Mouse (Mus musculus): Measurements from ENCODE around the gene Acot4. TPM values are rescaled to one million over a fixed set of nuclear protein-coding genes. Genes with fewer than 3 reads are reported as not detected.
"Not testable (repeated sequence)": the region's sequence is repeated elsewhere in the genome, so short reads cannot be mapped to it uniquely, and the experiment has no call there.

Gene Acot4
- total RNA-seq, 2 experiments from 2014 or later = 0.85 to 1.2 TPM

DNA sequence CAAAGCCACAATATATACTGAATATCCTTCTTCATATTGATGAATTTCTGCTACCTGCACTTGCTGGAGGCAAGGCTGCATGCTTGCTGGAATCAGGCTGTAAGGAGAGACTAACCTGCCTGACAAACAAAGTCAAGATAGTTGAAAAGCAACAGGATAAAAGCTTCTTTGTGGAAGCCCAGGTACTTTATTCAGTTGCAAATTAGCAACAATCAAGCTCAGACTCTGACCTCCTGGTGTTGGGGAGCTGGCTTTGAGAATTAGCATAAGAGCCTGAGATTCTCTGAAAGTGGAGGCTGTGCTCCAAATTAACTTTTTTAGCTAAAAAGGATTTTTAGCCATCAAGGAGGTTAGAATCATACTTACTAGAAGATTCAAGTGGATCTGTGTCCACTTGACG, 9.1 kb upstream of the Acot4 start:
- DNase-seq; intact Hi-C loops (cut with DNase I): not testable (repeated sequence)

DNA sequence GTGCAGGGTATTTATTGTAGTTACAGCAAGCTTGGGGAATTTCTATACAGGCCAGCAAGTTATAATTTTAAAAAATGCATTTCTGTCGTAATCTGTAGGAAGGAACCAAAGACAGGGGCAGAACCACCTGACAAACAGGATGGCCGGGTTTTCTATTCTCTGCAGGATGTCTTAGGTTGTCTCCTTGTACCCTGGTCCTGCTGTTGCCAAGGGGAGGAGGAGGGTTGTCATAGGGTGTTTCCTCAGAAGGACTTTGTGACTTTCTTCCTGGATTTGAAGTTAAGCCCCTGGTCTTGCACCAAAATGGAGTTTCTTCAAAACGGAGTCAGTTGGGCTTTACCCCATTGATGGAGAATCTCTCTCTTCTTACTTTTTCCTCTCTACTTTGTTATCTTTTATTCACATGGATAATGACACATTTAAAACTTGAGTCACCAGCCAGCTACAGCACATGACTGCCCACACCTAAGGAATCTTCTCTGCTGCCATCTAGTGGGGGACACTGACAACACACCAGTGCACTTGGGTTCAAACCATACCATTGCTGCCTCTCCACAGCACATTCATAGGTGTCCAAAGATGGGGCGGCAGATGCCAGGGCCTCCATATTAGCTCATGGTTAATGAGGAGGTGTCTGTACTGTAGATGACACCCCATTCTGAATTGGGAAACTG, 7.4 kb upstream of the Acot4 start:
- intact Hi-C loops (cut with DNase I) = loop anchor here (1.0 kb wide), 1 partner anchor 58 kb away; no protein-coding TSS in a partner anchor
- peak; percentile 78 to 87 for DNase-seq

DNA sequence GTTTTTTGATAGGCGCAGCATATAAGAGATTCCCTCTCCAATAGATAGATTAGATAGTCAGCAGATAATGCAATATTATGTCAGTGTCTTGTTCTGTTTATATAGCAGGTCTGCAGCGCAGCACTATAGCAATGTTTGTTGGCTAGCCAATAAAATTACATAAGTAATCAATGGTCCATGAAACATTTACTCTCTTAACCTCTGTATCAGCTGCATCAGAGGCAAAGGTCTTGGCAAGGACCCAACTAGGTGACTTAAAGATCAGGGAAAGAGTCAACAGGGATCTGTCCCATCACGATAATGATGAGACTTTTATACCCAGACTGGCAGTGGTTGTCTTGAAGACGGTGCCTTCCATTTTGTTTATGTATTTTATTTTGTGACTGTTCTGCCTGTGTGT, 5.3 kb upstream of the Acot4 start:
- intact Hi-C loops (cut with DNase I) = no loop called here
- DNase-seq = no peak

DNA sequence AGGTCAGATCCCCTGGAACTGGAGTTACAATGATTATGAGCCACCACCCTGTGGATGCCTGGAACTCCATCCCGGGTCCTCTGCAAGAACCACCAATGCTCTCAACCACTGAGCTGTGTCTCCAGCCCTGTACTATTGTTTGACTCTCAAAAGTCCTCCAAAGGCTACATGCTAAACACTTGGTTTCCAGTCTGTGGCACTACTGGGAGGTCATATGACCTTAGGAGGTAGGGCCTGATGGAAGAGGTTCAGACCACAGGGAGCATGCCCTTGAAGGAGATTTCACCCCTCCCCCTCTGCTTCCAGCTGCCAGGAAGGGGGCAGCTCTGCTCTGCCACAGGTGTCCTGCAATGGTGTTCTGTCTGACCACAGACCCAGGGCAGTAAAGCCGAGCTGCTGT, 4.9 kb upstream of the Acot4 start:
- intact Hi-C loops (cut with DNase I); DNase-seq: not testable (repeated sequence)

DNA sequence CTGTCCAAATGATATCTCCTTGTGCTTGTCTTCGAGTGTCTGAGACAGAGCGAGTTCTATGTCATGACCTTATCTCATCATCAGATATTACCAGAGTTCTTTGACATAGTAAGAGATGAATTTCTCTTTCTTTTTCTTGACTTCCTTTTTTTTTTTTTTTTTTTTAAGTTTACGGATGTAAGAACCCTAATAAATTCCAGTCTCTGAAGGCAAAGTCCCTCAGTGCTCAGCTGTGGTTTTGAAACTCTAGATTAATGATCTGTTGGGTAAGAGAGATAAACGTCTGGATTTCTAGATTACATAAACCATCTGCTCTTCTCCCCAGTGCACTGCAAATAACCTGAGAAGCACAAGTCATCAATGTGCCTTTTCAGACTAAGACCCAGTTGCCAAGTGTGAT, 4.1 kb upstream of the Acot4 start:
- intact Hi-C loops (cut with DNase I) = no loop called here
- no peak for DNase-seq

DNA sequence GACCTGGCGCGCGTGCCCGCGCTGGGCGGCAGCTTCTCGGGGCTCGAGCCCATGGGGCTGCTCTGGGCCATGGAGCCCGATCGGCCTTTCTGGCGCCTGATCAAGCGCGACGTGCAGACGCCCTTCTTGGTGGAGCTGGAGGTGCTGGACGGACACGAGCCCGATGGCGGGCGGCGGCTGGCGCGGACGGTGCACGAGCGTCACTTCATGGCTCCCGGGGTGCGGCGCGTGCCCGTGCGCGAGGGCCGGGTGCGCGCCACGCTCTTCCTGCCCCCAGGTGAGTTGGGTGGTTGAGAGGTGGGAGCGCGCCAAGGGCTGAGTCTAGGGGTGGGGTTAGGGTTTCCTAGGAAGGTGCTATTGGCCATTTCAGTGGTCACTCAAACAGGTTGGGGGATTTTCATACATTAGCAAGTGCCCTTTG, 522 bp downstream of the Acot4 start, which contains the start of gene Gm49366:
Gene Gm49366, plus strand, starts transcription at position 245 of the 421 bp plus-strand sequence.
- DNase-seq = peak; percentile 28 to 54
- intact Hi-C loops (cut with DNase I) = not testable (repeated sequence)

DNA sequence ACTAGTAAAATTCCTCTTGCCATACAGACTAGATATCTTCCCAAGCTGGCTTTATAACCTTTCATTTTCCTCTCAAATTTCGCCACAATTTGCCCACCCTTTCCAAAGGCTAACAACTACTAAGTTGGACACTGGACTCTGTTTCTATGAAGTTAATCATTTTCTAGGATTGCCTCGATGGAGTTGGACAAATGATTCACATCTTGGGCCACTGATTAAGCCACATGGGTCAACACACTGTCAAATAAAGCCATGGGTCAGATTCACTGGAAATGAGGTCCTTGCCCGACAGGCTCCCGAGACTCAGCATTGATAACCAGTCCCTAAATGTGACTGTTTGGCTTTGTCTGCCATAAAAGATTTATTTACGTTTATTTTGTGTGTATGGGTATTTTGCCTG, 4.1 kb downstream of the Acot4 start:
- intact Hi-C loops (cut with DNase I) = no loop called here
- no peak for DNase-seq

DNA sequence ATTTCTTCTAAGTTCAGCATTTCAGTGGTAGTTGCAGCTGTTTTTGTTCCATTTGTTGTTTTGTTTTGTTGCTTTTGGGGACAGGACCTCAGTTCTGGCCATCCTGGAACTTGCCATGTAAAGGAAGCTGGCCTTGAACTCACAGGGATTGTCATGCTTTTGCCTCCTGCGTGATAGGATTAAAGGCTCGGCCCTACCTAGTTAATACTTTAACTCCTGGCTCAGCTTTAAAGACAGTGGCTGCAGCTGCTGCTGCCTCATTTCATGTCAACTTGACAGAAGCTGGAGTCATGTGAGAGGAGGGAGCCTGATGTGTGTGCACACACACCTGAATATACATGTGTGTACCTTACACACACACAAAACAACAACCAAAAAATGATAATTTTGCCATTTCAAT, 5.9 kb downstream of the Acot4 start:
- no peak for DNase-seq
- intact Hi-C loops (cut with DNase I) = no loop called here

DNA sequence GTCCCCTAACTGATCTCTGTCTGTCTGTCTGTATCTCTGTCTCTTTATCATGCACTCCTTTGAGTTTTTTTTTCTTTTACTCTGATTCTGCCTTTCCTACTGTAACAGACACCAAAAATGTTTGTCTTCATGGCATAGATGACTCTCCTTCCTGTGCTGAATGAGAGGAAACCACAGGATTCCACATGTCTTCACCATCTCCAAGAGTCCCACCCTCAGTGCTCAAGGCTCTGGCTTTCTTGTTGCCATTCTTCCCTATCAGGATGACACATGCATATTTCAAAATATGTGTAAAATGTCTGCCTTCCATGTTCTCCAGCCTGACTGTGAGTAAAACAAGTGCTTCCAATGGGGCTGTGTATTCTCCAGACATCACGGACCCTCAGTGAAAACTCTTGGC, 8.7 kb downstream of the Acot4 start:
- no peak for DNase-seq
- intact Hi-C loops (cut with DNase I) = no loop called here

DNA sequence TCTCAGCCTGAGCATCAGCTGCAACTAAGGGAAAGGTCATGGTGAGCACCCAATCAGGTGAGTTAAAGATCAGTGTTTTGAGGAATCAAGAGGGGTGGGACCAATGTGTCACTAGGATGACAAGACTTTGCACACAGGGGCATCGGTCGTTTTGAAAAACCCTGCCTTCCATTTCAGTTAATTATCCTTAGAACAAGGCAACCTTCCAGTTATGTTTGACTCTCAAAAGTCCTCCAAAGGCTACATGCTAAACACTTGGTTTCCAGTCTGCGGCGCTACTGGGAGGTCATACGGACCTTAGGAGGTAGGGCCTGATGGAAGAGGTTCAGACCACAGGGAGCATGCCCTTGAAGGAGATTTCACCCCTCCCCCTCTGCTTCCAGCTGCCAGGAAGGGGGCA, 12.6 kb downstream of the Acot4 start:
- intact Hi-C loops (cut with DNase I) = loop anchor here (10.0 kb wide), 1 partner anchor 336 kb away; no protein-coding TSS in a partner anchor
- not testable (repeated sequence) for DNase-seq

DNA sequence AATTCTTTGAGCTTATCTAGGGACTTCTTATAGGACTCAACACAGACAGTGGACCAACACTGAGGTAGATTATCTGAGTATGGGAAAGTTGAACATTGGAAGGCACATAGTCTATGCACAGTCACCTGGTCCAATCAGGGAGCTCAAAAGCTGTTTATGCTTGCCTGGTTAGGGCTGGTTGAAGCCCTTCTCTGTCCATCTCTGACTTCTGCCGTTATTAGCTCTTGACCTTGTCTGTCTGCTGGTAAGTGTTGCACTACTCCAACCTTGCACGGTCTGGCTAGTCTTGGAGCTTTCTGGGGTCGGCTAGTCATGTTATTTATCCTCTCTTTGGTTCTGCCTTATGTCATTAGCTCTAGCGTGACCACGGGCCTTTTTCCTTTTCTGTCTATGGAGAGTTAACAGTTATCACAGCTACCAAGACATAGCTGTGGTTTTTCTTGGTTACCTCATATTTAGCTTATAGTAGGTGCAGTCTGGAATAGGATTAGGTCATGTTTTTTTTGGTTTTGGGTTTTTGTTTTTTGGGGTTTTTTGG, 13.8 kb downstream of the Acot4 start, which contains the start of gene Acot3:
Gene Acot3, plus strand, starts transcription at position 208 of the 538 bp plus-strand sequence.
- intact Hi-C loops (cut with DNase I) = loop anchor here (10.0 kb wide), 1 partner anchor 337 kb away; no protein-coding TSS in a partner anchor
- no peak for DNase-seq

DNA sequence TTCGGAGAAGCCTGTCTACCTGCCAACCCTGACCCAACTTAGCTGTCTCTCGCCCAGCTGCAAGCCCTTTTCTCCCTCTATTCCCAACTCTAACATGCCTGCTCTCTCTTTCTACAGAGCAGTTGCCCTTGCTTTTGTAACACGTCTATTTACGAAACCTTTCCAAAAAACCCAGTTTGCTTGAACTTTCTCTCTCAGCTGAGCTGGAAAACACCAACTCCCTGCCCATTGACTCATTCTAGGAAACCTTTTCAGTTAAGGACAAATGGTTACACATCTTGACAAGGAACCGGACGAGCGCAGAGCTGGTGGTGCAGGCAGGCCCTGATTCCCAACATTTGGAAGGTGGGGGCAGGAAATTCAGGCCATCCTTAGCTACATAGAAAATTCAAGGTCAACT, 14.4 kb downstream of the Acot4 start:
- DNase-seq = no peak
- intact Hi-C loops (cut with DNase I) = loop anchor here (10.0 kb wide), 1 partner anchor 338 kb away; no protein-coding TSS in a partner anchor

DNA sequence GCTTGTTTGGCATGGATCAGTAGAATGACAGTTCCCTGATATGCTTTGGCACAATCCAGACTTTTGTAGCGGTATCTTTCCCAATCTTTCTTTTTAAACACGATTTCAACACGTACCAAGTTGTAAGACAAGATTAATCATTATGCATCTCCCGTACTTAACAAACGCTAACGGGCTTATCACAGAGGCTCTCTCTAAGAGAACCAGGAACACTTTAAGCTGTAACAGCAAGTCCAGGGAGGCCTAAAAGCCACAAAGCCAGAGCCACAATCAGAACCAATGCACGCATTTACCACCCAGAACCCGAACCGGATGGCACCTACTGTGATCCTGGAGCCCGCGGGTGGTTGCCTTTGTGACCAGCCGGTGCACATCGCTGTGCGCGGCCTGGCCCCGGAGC, 15.0 kb downstream of the Acot4 start:
- intact Hi-C loops (cut with DNase I) = loop anchor here (10.0 kb wide), 1 partner anchor 338 kb away; no protein-coding TSS in a partner anchor
- DNase-seq = peak in 1 of 2 experiments; percentile 14

DNA sequence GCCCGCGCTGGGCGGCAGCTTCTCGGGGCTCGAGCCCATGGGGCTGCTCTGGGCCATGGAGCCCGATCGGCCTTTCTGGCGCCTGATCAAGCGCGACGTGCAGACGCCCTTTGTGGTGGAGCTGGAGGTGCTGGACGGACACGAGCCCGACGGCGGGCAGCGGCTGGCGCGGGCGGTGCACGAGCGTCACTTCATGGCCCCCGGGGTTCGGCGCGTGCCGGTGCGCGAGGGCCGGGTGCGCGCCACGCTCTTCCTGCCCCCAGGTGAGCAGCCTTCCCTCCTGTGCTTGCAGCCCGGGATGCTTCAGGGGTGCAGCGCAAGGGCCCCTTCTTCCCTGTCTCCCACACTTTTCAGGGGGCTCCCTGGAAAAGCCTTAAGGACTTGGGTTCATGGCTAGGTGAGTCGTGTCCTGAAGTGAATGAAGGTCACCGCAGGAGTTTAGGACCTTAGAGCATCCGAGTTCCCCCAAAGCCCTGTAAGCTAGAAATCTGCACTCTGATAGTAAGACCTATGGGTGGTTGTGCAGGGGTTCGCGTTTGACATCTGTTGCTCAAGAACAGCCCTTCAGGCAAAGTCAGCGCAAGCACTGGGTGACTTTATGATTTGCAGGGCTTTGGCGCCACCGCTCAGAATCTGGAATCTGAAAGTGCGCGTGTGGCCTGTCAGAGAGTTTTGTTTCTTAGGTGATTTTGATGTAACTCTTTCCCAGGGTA, 15.7 kb downstream of the Acot4 start:
- DNase-seq = peak; percentile 16 to 32
- intact Hi-C loops (cut with DNase I) = loop anchor here (10.0 kb wide), 1 partner anchor 339 kb away; no protein-coding TSS in a partner anchor

DNA sequence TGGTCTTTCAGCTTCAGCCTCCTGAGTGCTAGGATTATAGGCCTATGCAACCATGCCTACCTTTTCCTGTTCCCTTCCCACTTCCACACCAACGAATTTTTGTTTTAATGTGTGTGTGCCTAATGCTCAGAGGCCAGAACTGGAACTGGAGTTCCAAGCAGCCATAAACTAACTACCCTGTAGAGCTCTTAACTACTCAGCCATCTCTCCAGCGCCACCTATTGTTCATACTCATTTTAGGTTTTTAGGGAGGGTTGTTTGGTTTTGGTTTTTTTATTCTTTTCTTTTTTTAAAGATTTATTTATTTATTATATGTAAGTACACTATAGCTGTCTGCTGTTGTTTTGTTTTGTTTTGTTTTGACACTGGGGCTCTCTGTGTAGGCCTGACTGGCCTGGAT, 22.8 kb downstream of the Acot4 start:
- peak in 1 of 2 experiments; percentile 36 for DNase-seq
- intact Hi-C loops (cut with DNase I) = loop anchor here (1.0 to 10.0 kb wide), 2 partner anchors 90 to 226 kb away; no protein-coding TSS in a partner anchor

DNA sequence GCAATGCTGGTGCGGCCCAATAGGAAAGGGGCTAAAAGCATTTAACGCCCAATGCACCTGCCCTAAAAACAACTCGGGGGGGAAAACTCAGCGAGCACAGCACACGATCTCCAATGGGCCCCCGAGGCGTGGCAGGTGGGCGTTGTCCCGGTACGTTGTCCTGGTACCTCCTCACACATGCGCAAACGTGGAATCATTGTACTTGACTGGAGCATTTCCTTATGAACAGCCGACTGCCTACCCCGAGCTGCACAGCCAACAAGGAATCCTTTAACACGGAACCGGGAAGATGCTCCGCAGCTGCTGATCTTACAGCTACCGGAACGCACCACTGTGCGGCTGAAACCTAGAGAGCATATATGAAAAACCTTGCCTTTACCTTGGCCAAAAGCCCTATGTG, 24.2 kb downstream of the Acot4 start:
- DNase-seq = no peak
- intact Hi-C loops (cut with DNase I) = loop anchor here (10.0 kb wide), 1 partner anchor 228 kb away; no protein-coding TSS in a partner anchor

DNA sequence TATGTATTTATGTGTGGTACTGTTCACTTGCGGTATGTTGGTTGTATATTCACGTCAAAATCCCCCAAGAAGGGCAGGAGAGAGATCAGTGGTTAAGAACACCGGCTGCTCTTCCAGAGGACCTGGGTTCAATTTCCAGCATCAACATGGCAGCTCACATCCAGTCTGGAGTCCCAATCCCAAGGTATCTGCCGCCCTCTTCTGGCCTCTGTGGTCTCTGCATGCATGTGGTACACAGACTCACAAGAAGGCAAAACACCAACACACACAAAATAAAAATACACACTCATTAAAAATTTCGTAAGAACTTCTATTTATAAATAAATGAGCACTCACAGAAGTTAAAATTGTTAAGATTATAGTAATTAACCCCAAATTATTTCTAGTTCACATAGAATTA, 25.0 kb downstream of the Acot4 start:
- DNase-seq = peak in 1 of 2 experiments; percentile 18
- intact Hi-C loops (cut with DNase I) = loop anchor here (10.0 kb wide), 1 partner anchor 228 kb away; no protein-coding TSS in a partner anchor

DNA sequence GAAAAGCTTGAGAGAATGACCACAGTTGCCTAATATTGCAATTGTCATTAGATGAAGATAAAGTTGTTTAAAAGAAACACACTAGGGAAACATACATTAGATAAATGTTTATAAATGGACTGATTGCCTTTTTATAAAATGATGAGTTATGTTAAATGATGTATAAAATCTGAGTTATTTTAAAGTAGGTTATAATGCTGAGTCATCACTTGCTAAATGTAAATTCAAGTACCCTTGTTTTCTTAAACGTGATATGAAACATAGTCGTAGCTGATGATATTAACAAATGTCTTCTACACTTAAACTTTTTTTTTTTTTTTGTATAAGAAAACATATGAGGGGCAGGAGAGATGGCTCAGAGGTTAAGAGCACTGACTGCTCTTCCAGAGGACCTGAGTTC, 25.7 kb downstream of the Acot4 start:
- intact Hi-C loops (cut with DNase I) = loop anchor here (10.0 kb wide), 1 partner anchor 229 kb away; no protein-coding TSS in a partner anchor

DNA sequence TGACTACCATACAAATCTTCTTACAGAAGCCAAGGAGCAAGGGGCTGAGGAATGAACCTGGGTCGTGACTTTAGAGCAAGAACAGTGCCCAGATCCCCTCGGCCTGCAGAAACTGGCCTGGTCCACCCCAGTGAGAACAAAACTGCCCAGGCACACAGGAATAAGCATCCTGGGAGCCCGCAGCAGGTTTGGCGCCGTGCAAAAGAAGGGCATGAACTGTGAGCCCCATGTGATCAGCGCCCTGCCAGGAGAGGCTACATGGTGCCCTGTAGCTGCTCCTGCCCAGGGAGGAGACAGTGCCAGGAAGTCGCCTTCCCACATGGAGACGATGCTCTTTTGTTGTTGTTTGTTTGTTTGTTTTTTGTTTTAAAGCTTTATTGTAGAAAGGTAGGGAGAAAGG, 26.4 kb downstream of the Acot4 start:
- intact Hi-C loops (cut with DNase I) = loop anchor here (10.0 kb wide), 1 partner anchor 230 kb away; no protein-coding TSS in a partner anchor
- no peak for DNase-seq

More for the DNA sequence above, 25.7 kb downstream of the Acot4 start:
- no peak for DNase-seq

DNA sequence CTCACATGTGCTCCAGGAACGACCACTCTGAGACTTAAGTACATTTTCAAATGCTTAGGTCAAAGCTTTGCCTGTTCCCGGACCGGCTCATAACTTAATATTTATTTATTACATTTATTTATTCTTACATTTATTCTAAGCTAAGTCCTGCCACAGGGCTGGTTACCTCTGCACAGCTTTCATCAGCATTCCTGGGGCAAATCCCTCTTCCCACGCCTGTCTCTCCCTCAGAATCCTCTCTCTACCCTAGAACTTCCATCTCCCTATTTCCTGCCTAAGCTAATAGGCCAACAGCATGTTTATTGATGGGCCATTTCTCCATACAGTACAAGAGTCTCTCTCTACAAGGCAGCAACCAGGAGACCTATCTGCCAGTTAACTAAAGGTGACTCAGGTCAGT, 29.6 kb downstream of the Acot4 start:
- no peak for DNase-seq
- intact Hi-C loops (cut with DNase I) = loop anchor here (10.0 kb wide), 1 partner anchor 233 kb away; no protein-coding TSS in a partner anchor

DNA sequence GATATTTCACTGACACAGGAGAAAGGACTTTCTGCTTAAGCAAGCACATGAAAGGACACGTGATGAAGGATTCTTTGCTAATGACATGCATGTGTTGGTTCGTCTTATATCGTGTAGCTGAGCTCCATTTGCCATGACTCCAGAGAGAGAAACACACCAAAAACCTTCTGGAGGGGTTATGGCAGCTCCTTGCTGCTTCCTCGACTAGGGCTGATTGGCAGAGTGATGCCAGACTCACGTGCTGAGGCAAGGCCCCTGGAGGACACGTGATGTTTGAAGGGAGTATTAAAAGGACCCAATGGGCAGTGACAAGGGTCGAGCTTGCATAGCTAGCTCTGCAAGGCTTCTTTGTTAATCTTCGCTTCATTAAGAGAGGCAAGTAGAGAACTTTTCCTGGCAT, 30.1 kb downstream of the Acot4 start:
- intact Hi-C loops (cut with DNase I) = loop anchor here (10.0 kb wide), 1 partner anchor 233 kb away; no protein-coding TSS in a partner anchor

More for the DNA sequence above, 30.1 kb downstream of the Acot4 start:
- no peak for DNase-seq
